Mouse (Mus musculus) lung, adult 2 months (tissue): ENCODE data around the gene Spag9.

Experiments used
- CTCF ChIP-seq: fragments of 200-500 bp; IDR thresholded peaks from 2 replicates; pipeline ENCODE4 v1.5.1; 2011; ENCODE audit warnings: mild to moderate bottlenecking, low read length, control low read depth; ENCODE audit not compliant: insufficient read depth
- POLR2A ChIP-seq: fragments of 200-500 bp; IDR thresholded peaks from 2 replicates; pipeline ENCODE4 v1.6.1; 2011; ENCODE audit warnings: low read depth, mild to moderate bottlenecking, control low read depth, low read length, borderline replicate concordance; ENCODE audit errors: extremely low read depth

- TF ChIP-seq CTCF = no peak
- TF ChIP-seq POLR2A = no peak
Measured at GRCm38 (mm10) chr11:93986298-93986697, 9.6 kb upstream of the Spag9 start.
